Mouse (Mus musculus): Measurements from ENCODE around the gene Ddias. TPM values are rescaled to one million over a fixed set of nuclear protein-coding genes. Genes with fewer than 3 reads are reported as not detected.

The Ddias gene
- 1 to 10 TPM; 2.7 to 4.0 TPM for polyA plus RNA-seq (2017; shearing (Covaris generic))

GRCm38 (mm10) chr7:92874116-92874675, at the start of gene Ddias, which contains the start of gene Prcp:
Ddias (minus strand) TSS chr7:92874247.
Prcp (plus strand) TSS chr7:92874470.

Other genes starting within 250 kb of the Ddias start
- gene Ankrd42, start 237.1 kb downstream of the Ddias start, polyA plus RNA-seq (2017; shearing (Covaris generic)) = under 1 TPM; 0.13 to 0.65 TPM
- gene Pcf11, start 204.3 kb downstream of the Ddias start, polyA plus RNA-seq (2017; shearing (Covaris generic)) = 10 to 100 TPM; 39.3 to 55.8 TPM
- 1 to 10 TPM in 1 of 2 experiments, under 1 TPM in 1; 0.60 to 4.0 TPM for gene Rab30, start 132.6 kb downstream of the Ddias start, polyA plus RNA-seq (2017; shearing (Covaris generic))
- 10 to 100 TPM; 14.3 to 15.2 TPM for gene Prcp, start 223 bp upstream of the Ddias start, polyA plus RNA-seq (2017; shearing (Covaris generic))
- gene Fam181b, start 205.6 kb upstream of the Ddias start, polyA plus RNA-seq (2017; shearing (Covaris generic)) = not detected